Mouse (Mus musculus): Measurements from ENCODE around the gene Rhox4a2.
"Not testable (repeated sequence)": the region's sequence is repeated elsewhere in the genome, so short reads cannot be mapped to it uniquely, and the experiment has no call there.

DNA sequence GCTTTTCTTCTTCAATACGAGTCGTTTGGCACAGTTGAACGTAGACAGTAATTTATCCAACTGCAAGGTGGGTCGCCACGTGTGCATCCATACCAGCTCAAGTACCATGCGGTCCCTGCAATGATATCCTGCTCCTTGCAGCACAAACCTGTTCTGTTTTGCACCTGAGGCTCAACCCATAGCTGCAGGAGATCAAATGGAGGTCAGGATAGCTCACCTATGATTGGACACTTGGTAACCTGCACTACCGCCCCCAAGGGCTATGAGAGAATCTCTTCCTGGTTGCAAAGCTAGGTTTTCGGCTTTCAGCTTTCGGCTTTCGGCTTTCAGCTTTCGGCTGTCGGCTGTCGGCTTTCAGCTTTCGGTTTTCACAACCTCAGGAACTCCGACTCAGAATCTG lies 41.5 kb downstream of the Rhox4a2 start, which contains the start of gene Rhox4b:
- not testable (repeated sequence) for TF ChIP-seq CTCF (IDR thresholded peaks at IDR 0.05; ENCODE audit: low read depth, low read length); POLR2A (IDR thresholded peaks at IDR 0.05; ENCODE audit: extremely low read depth, insufficient read depth, low read length)
